Mouse (Mus musculus) frontal cortex, postnatal 10 days (tissue): ENCODE results near the gene Mff.

Source experiments
- DNase-seq, 2 experiments: peaks; one replicate each; pipeline ENCODE4 v3.0.0; 2022; ENCODE audit warnings: low spot score in 2 of 2, mixed read lengths in 1 of 2

Gene Mff

GRCm38 (mm10) chr1:82724339-82725025 is at the start of gene Mff:
TSS of gene Mff (plus strand) at chr1:82724890.
- peak; percentile 84 to 91 for DNase-seq

DNA sequence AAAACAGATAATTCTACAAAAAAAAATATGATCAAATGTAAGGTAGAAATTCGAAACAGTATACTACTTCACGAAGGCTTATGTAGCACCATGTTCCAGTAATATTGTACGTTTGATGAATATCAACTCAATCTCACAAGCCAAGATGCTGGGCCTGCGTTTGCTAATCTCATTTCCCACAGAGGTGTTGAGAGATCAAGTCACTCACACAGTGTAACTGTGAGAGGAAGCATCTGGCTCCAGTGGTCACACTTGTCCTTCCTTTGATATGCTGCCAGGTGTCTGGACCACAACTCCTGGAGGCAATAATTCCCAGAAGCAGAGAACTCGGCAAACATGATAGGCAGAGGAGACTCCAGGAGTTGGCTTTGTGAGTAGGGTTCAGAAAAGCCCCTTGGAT is 38.4 kb upstream of the Mff start:
- DNase-seq = no peak

DNA sequence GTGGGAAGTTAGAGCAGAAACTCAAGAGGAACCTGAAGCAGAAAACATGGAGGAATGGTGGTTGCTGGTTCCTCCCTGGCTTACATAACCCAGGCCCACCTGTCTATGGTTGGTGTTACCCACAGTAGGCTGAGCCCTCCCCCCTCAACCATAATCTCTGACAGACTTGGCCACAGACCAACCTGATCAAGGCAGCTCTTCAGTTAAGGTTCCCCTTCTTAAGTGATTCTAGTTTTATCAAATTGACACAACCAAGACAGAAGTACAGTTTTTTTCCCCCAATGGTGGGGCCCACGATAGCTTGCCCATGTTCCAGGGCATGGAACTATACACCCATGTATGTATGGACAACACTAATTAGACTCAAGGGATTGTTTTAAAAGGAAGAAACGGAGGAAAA is 37.8 kb upstream of the Mff start:
- no peak for DNase-seq

GRCm38 (mm10) chr1:82687931-82688330 is 36.8 kb upstream of the Mff start:
- no peak for DNase-seq

DNA sequence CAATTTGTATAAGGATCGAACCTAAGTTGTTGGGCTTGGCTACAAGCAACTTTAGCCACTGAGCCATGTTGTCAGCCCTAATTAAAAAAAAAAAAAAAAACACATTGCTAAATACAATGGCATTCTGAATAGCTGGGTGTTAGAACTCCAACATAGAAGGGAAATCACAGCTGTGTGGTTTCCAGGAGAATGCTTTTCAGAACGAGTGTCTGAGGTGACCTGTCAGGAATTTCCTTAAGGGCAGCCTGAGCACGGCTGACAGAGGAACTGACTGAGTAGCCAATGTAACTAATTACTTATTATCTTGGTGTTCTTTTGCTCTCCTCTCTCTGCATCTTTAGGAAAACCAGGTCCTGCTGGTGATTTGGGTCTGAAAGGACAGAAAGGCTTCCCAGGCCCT is 28.8 kb upstream of the Mff start:
- no peak for DNase-seq

DNA sequence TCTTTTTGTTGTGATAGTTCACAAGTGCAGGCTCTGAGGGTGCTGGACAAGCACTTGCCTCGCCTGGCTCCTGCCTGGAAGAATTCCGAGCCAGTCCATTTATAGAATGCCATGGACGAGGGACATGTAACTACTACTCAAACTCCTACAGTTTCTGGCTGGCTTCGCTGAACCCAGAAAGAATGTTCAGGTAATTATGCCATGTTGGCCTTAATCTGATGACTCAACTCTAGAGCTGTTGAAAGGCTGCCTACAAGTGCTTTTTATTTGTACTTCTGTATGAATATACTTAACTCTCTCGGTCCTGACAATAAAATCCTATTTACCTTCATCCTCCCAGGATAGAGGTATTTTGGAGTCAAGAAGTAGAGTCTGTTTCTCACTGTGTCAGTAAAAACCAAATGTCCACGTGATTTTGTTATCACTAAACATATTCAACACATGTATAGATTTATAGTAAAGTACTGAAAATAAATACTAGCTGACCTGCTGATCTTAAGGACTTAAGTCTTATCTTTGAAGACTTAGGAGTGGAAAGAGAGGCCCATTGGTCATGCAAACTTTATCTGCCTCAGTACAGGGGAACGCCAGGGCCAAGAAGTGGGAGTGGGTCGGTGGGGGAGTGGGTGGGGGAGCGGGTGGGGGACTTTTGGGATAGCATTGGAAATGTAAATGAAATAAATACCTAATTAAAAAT is 6.7 kb upstream of the Mff start:
- DNase-seq = no peak

DNA sequence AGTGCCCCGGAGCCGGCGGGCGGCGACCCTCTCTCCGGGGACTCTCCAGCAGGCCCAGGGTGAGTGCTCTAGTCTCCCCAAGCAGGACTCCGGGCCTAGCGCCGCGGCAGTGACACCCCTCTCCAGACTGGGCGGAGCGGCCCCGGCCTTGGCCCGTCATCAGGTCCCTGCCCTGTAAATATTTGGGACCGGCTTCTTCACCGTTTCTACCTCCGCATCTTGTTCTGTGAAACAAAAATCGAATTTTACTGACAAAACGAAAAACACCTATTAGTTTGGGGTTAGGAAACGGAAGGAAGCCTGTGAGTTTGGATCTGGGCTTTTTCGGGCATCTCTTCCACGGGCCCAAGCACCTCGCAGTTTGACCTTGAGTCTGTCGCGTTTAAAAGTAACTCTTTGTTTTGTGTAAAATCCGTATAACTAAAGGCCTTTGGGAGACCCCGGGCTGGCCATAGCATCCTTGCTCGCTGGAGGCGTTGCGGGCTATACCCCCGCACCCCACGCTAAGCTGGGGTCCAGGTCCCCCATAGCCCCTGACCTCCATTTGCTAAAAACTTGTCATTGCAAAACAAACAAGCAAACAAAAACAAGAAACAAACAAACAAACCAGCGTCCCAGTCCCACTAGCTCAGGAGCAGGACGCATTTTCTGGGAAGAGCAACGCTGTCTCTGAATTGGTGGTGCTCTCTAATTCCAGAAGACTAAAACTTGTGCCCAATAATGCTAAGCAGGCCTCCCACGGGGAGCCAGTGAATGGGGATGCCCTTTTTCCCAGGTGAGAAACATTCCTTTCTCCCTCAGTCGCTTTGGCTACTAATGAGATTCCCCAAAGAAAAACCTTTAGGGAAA is 560 bp downstream of the Mff start:
- DNase-seq = peak in 1 of 2 experiments; percentile 12

DNA sequence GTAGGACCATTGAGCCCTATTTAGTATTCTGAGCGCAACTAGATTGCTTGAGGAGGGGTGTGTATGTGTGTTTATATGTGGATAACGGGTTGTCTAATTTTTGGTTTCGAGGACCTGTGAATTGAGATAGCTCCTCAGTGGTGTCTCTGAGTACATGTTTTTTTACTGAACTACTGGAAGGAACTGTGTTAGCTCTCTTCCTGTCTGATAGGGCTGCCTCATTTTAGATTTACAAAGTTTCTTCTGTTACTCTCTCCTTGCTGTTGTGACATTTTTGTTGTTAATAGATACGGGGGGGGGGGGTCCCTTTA is 1.1 kb downstream of the Mff start:
- DNase-seq = no peak

DNA sequence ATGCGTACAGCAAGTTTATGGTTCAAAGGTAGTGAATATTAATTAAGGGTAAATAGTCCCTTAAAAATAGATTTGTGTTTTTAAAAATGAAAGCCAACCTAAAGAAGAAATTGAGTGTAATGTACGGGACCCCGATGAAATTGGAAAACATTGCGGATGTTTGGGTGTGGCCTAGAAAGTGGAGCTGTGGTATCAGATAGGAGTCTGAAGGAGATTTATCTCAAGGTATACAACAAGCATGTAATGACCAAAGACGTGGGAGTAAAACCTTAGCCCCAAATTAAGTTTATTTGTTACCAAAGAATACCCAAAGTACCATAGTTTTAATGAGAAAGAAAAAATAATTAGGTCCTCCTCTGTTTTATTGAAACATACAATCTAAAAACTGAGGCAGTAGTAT is 1.8 kb downstream of the Mff start:
- no peak for DNase-seq

DNA sequence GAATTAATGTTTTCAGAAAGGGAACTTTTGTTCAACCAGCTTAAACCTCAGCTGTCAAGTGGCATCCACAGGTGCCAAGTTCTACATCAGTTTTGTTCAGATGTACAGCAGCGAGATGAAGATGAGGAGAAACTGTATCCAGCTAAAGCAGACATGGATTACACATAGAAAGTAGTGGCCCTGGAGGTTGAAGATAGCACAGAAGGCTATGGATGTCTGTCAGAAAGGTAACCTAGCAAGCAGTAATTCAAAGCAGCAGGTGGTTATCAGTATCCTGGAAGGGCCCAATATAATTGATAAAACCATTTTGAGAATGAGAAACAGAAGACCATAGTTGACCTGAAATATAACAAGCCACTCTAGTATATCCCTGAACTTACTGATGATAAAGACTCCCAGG is 8.7 kb downstream of the Mff start:
- no peak for DNase-seq

- no peak for DNase-seq
These were observed 13.4 kb downstream of the Mff start for GRCm38 (mm10) chr1:82738066-82738465.

DNA sequence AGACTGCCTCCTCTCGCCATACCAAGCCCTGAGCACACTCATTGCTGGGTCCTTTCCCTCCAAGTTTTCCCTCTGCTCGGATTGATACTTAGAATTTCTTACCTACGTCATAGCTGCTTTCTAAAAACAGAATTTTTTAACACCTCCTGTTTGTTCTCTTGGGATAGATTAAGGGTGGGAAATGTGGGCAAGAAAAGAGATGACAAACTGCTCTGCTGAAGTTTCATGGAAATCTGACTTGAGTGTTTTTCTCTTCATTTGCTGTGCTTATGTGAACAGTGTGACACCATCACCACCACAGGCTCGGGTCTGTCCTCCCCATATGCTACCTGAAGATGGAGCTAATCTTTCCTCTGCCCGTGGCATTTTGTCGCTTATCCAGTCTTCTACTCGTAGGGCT is 16.8 kb downstream of the Mff start:
- DNase-seq = no peak

DNA sequence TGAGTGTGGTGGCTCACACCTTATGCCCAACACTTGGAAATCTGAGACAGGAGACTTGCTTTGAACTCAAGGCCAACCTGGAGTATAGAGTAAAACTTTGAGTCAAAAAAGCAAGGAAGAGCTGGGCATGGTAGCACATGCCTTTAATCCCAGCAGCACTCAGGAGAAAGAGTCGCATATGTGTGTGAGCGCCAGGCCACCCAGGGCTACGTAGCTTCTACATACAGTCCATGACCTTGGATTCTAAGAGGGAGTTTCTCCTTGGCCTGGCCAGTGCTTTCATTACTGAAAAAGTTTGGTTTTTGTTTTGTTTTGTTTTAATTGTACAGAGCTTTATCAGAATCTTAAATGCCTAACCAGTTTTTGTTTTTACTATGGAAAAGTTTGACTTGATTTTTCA is 19.3 kb downstream of the Mff start:
- no peak for DNase-seq

- no peak for DNase-seq
These were observed 21.7 kb downstream of the Mff start for GRCm38 (mm10) chr1:82746408-82746807.

- DNase-seq = no peak
These were observed 23.2 kb downstream of the Mff start for GRCm38 (mm10) chr1:82747714-82748452.

DNA sequence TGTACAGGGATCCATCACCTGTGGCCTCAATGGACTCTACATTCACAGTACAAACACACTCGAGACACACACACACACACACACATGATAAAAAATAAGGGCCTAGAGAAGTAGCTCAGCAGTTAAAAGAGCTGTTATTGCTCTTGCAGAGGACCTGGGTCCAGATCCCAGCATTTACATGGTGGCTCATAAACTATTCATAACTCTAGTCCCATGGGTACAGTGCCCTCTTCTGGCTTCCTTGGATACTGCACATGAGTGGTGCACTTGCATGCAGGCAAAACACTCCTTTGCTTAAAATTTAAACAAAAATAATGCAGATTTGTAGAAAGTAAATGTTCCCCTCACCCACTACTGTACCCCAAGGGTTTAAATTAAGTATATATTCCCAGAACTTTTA is 34.8 kb downstream of the Mff start:
- no peak for DNase-seq

DNA sequence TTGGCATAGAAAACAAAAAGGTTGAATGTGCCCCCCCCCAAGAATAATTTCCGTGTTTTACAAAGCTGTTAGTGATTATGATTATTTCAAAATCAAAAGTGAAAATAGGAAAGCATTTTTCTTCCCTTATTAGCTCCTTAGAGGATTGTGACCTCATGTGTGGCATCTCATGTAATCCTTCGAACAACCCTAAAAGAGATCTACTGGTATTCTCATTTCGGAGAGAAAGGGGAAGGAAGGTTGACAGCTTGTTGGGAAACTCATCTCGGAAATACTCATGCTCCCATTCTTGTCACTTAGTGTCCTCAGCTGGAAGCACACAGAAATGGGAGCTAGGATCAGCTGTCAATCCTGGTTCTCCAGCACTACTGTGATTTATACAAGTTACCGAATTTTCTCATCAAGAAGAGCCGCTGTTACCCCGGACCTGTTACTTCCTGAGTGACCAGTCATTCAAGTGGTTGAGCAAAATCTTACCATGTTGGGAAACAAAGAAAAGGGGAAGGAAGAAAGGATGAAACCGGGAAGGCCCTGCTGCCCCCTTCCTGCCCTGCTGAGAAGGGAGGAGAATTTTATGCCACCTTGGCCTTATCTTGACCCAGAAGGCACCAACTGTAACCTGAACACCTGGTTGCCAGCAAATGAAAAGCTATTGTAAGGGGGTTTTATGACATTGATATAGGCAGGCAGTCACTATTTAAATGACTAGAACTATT is 36.9 kb downstream of the Mff start:
- DNase-seq = no peak

DNA sequence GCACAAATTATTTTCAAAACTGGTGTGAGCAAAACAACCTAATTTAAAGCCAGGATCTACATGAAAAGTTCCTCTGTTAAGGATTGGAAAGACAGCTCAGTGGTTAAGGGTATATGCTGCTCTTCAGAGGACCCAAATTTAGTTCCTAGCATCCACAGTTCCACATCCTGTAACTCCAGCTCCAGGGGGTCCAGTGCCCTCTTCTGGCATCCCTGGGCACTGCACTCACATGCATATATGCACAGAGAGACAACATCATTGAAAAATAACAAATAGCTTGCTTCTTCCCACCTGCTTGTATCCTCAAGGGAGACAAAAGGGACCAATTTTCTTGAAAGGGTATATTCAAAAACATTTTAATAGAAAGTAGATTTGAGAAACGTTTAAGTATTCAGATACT is 37.6 kb downstream of the Mff start:
- DNase-seq = no peak

DNA sequence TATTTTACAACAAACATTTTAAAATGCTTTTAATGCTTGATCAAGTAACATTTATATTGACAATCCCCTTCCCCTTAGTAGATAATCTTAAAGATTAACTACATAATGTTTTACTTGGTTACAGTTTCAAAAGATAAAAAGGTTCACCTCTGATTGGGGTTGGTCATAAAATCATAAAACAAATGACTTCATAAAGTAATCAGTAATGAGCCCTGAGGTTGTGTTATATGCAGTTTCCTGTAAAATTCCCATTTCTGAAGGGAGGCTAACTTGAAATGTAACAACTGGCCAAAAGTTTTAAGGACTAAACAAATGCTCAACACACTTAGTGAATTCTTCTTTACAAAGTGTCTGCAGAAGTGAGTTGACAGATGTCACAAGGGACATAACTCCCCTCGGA is 41.5 kb downstream of the Mff start:
- no peak for DNase-seq

- no peak for DNase-seq
These were observed 42.0 kb downstream of the Mff start for GRCm38 (mm10) chr1:82766641-82767040.

- no peak for DNase-seq
These were observed 43.6 kb downstream of the Mff start, which contains the start of gene Tm4sf20 for GRCm38 (mm10) chr1:82768269-82768668. TSS of gene Tm4sf20 (minus strand) at chr1:82768461.
